Mouse (Mus musculus) cortical plate, adult 2 months (tissue): ENCODE measurements around the gene Hist1h2bm. TPM values are rescaled to one million over a fixed set of nuclear protein-coding genes. Genes with fewer than 3 reads are reported as not detected.
"Not testable (repeated sequence)": the region's sequence is repeated elsewhere in the genome, so short reads cannot be mapped to it uniquely, and the experiment has no call there.

Source experiments
- H3K27ac ChIP-seq: fragments of 200-500 bp; 2 replicates; pipeline ENCODE4 v1.5.1; 2012; ENCODE audit warnings: low read length, control low read depth, inconsistent platforms; ENCODE audit not compliant: insufficient read depth
- H3K4me1 ChIP-seq: fragments of 200-500 bp; 2 replicates; pipeline ENCODE4 v1.6.1; 2011; ENCODE audit warnings: low read length; ENCODE audit not compliant: control insufficient read depth, insufficient read depth
- H3K4me3 ChIP-seq: fragments of 200-500 bp; 2 replicates; pipeline ENCODE4 v1.5.1; 2011; ENCODE audit warnings: mild to moderate bottlenecking, low read length, control low read depth; ENCODE audit not compliant: insufficient read depth
- CTCF ChIP-seq: fragments of 200-500 bp; IDR thresholded peaks from 2 replicates; pipeline ENCODE4 v1.5.1; 2011; ENCODE audit warnings: mild to moderate bottlenecking, control low read depth, low read length; ENCODE audit not compliant: insufficient read depth; ENCODE audit errors: extremely low read depth
- POLR2A ChIP-seq: fragments of 200-500 bp; IDR thresholded peaks from 2 replicates; pipeline ENCODE4 v1.6.1; 2011; ENCODE audit warnings: mild to moderate bottlenecking, low read length, control low read depth; ENCODE audit not compliant: insufficient read depth; ENCODE audit errors: extremely low read depth
- polyA plus RNA-seq: library from polyadenylated mRNA; depleted of rRNA; stranded (reverse); fragments of >200 nt; gene quantifications from 2 replicates; pipeline ENCODE4 v1.2.3, GENCODE M21; 2012

The Hist1h2bm gene
- polyA plus RNA-seq, 1 experiment = 0.77 TPM

DNA sequence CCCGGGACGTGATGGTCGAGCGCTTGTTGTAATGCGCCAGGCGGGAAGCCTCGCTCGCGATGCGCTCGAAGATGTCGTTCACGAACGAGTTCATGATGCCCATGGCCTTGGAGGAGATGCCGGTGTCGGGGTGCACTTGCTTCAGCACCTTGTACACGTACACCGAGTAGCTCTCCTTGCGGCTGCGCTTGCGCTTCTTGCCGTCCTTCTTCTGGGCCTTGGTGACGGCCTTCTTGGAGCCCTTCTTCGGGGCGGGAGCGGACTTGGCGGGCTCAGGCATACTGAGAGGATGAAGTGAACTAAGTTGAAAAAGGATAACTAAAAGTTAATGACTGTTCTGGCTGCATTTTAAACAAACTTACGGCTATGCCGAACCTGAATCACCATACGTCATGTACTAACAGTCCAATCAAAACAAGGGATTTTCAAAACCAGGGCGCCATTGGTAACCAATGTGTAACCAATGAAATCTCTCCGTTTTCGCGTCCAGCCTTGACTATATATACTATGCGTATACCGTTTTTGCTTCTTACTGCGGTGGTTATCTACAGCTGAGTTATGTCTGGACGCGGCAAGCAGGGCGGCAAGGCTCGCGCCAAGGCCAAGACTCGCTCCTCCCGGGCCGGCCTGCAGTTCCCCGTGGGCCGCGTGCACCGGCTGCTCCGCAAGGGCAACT, 5.8 kb upstream of the Hist1h2bm start, which contains the start of the genes Hist1h2bl and Hist1h2ai:
Hist1h2bl (minus strand) TSS at position 280 of the 676 bp plus-strand sequence.
Hist1h2ai (plus strand) TSS at position 559 of the 676 bp plus-strand sequence.
- H3K4me1 ChIP-seq = not testable (repeated sequence)
- Histone ChIP-seq H3K27ac (peak within 1 kb of the TSS; percentile 97), H3K4me3 (peak within 1 kb of the TSS; percentile 33)
- TF ChIP-seq POLR2A = peak; percentile 97

DNA sequence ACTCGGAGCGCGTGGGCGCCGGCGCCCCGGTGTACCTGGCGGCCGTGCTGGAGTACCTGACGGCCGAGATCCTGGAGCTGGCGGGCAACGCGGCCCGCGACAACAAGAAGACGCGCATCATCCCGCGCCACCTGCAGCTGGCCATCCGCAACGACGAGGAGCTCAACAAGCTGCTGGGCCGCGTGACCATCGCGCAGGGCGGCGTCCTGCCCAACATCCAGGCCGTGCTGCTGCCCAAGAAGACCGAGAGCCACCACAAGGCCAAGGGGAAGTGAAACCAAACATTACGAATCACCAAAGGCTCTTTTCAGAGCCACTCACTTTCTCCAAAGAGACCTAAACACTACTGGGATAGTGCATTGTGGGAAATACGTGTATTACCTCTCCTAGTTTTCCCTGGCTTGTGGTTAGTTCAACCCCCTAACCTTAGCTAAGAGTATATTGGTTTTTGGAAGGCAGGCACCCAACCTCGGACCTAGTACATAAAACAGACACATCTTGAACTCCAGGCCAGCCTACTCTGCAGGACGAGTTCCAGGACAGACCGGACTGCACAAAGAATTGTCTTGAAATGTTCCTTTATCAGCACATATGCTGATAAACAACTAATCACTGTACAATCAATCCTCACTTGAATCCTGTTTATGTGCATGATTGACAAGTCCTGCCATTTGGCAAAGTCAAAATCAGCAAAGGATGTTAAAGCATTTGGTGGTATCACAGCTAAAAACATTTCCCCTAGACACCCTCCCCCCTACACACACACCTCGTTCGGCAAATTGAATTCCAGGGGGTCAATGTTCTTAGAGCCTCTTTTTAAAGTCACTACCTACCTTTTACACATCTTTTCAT, 5.1 kb upstream of the Hist1h2bm start:
- H3K4me3 ChIP-seq = peak overlapping the region; percentile 33
- peak overlapping the region; percentile 97 for H3K27ac ChIP-seq
- not testable (repeated sequence) for H3K4me1 ChIP-seq

DNA sequence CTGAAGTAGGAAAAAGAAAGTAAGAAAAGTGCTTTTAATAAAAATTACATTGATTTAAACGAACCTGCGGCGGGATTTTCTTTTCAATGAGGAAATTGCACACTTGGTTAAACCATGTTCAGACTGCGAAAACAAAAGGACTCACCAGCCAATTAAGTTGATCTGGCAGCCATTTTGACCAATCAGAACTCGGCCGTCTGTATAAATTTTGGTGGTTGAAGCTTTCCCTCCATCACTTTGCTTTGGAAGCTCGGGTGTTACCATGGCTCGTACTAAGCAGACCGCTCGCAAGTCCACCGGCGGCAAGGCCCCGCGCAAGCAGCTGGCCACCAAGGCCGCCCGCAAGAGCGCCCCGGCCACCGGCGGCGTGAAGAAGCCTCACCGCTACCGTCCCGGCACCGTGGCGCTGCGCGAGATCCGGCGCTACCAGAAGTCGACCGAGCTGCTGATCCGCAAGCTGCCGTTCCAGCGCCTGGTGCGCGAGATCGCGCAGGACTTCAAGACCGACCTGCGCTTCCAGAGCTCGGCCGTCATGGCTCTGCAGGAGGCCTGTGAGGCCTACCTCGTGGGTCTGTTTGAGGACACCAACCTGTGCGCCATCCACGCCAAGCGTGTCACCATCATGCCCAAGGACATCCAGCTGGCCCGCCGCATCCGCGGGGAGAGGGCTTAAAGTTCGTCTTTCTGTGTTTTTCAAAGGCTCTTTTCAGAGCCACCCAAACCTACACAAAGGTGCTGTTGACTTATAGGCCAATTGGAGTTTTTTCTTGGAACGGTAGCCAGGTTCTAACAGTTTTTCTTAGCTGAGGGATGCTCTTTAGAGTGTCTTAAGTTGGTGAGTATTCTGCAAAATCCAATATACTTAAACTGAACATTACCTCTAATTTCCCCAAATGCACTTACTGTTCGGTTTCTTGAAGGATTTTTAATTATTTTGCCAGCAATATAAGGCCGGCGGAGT, 4.2 kb upstream of the Hist1h2bm start, which contains the start of gene Hist1h3h:
Hist1h3h (plus strand) TSS at position 263 of the 961 bp plus-strand sequence.
- Histone ChIP-seq H3K4me3 (peak within 1 kb of the TSS; percentile 33), H3K27ac (peak within 1 kb of the TSS; percentile 97)
- not testable (repeated sequence) for H3K4me1 ChIP-seq
- TF ChIP-seq POLR2A = peak; percentile 88

DNA sequence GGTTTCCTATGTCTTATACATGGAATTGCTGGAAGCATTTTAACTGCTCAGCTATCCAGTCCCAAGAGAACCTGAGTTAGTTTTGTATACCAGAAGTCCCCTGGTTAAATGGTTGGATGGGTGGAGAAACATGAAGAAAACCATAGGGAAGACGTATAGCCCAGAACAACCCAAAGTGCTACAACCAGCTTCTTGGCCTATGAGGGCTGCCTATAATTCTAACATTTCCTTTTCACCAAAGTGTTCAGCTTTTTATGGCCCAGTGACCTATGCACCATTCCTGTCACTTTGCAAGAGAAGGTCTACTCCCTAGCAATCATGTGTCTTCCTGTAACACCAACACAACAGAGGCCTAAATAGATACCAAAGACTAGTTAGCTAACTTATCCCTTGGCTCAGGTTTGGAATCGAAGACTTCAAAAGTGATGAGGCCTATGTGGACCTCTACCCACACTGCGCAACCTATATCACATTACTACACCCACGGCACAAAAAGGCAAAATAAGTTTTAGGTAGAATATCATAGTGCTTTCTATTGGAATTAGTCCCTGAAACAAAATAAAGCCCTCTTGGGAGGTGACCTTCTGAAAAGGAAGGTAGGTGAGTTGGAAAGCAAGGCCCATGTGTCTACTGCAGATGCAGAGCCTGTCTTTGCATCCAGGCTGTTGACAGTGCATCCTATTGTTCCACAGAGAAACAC, 3.3 kb upstream of the Hist1h2bm start:
- H3K4me1 ChIP-seq = peaks cover 7% of the 10 kb centered on the region; the same call in 1 of the 2 replicates
- no peak for TF ChIP-seq POLR2A
- no peak for TF ChIP-seq CTCF
- H3K27ac ChIP-seq = no peak overlapping the region
- H3K4me3 ChIP-seq = peak overlapping the region; percentile 33; the same call in 1 of the 2 replicates

DNA sequence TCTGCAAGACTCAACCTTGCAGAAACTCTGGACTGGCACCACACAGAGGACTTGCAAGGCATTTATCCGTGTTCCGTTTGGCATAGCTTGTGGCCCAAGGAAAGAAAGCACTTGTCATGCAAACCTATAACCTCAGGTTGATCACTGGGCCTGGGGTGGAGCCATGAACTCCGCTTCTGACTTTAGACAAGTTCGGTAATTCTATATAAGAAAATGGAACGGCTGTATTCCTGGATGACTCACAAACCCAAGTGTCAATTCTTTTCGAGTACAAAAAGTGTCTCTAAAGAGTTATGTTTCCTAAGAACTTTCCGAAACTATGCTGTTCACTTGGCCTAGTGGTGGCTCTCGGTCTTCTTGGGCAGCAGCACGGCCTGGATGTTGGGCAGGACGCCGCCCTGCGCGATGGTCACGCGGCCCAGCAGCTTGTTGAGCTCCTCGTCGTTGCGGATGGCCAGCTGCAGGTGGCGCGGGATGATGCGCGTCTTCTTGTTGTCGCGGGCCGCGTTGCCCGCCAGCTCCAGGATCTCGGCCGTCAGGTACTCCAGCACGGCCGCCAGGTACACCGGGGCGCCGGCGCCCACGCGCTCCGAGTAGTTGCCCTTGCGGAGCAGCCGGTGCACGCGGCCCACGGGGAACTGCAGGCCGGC, 612 bp upstream of the Hist1h2bm start:
- H3K4me3 ChIP-seq = peak overlapping the region; percentile 42
- not testable (repeated sequence) for H3K4me1 ChIP-seq, H3K27ac ChIP-seq

DNA sequence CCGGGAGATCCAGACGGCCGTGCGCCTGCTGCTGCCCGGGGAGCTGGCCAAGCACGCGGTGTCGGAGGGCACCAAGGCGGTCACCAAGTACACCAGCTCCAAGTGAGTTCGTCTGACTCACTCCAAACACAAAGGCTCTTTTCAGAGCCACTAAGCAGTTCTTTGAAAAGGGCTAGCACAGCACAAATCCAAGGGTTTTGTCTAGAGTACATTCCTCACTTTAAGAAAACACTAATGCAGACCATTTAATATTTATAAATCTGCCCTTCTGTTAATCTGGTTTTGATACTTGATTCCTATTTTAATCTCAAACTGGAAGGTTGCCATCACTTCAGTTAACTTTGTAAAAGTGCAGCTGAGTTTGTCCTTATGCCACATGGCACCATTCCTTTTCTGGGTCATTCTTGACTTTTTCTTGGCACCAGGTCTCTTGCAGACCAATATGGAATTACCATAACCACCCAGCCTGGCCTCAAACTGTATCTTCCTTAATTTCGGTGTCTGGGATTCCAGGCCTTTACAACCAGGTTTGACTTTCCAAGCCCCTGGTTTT, 605 bp downstream of the Hist1h2bm start:
- TF ChIP-seq POLR2A (no peak), CTCF (no peak)
- Histone ChIP-seq H3K4me3 (peak overlapping the region; percentile 42), H3K4me1 (0 out of 2 replicates have a peak, but pooled peaks cover 2% of the 10 kb centered on the region), H3K27ac (no peak overlapping the region)

DNA sequence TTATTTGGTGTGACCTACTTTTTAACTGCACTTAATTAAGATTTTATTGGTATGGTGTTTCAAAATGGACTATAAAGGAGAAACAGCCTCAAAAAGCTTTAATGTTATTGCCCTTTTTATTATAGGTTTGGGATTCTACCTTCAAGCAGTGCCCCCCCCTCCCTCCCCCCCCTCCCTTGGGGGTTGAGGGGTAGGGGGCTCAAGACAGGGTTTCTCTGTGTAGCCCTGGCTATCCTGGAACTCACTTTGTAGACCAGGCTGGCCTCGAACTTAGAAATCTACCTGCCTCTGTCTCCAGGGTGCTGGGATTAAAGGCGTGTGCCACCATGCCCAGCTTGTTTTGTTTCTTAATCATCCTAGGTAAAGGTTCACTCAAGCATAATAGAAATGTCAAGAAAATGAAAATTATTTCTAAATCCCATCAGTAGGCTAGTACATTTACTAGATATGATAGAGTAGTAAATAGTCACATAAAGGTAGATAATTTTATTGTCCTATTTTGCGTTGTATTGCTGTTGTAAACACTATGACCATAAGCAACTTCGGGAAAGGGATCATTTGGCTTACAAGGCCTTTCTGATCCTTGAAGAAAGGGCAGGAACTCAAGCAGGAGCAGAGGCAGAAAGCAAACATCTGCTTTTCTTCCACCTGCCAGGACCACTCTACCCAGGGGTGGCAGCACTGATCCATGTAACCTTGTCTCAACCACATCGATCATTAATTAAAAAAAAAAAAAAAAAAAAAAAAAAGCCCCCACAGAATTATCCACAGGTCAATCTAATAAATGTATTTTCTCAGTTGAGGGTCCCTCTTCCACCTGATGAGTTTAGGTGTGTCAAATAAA, 1.4 kb downstream of the Hist1h2bm start:
- Histone ChIP-seq H3K27ac (no peak overlapping the region), H3K4me3 (no peak overlapping the region), H3K4me1 (0 out of 2 replicates have a peak, but pooled peaks cover 2% of the 10 kb centered on the region)
- TF ChIP-seq CTCF = no peak
- no peak for TF ChIP-seq POLR2A

DNA sequence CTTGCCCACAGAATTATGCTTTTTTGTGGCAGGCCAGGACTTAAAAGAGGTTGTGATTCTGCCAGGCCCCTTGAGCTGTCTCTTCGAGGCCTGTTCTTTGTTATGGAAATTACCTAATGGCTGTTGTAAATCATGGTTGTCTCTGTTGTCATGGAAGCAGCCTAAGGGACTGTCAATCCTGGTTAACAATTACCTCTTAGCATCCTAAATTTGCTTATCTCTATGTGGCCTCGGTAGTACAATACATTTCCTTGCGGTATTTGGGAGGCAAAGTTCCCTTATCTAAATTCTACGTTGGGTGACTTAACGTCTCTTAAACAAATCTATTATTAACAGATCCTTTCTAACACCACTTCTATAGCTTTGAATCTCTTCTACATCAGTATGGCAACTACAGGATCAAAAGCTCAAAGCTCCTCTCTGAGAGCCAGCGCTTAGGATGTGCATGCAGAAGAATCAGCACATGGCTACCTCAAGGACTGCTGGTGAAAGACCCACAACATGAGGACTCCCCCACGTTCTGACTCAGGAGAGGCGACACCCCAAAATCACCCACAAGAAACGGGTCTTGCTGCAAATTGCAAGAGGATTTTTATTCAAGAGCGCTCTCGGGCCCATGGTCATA, 6.2 kb downstream of the Hist1h2bm start:
- Histone ChIP-seq H3K4me3 (no peak overlapping the region), H3K27ac (no peak overlapping the region), H3K4me1 (no peaks in the 10 kb centered on the region)
- TF ChIP-seq POLR2A (no peak), CTCF (no peak)
